Mouse (Mus musculus) brown adipose tissue, adult 24 weeks (tissue): Measurements from ENCODE around the gene Hist1h2bn. TPM values are rescaled to one million over a fixed set of nuclear protein-coding genes. Genes with fewer than 3 reads are reported as not detected.
"Not testable (repeated sequence)": the region's sequence is repeated elsewhere in the genome, so short reads cannot be mapped to it uniquely, and the experiment has no call there.

ENCODE experiments used
- H3K27ac ChIP-seq: fragments of 200-500 bp; replicated peaks from 2 replicates; pipeline ENCODE4 v1.5.1; 2012; ENCODE audit warnings: low read depth, mild to moderate bottlenecking, low read length
- H3K4me1 ChIP-seq: fragments of 200-500 bp; 2 replicates; pipeline ENCODE4 v1.6.1; 2012; ENCODE audit warnings: low read length, mixed read lengths; ENCODE audit not compliant: control insufficient read depth, insufficient read depth, insufficient read length
- H3K4me3 ChIP-seq: fragments of 200-500 bp; 2 replicates; pipeline ENCODE4 v1.5.1; 2012; ENCODE audit warnings: low read depth, mild to moderate bottlenecking, low read length, moderate library complexity; ENCODE audit not compliant: insufficient read depth
- polyA plus RNA-seq: library from polyadenylated mRNA; stranded (reverse); fragments of >200 nt; gene quantifications from 2 replicates; pipeline ENCODE4 v1.2.4, GENCODE M21; 2012; ENCODE audit not compliant: missing spikeins, insufficient read depth, insufficient read length

Gene Hist1h2bn
- polyA plus RNA-seq, 1 experiment = not detected

- peak overlapping the region; percentile 53 for H3K4me3 ChIP-seq
- not testable (repeated sequence) for H3K4me1 ChIP-seq, H3K27ac ChIP-seq
Measured at GRCm38 (mm10) chr13:21721107-21721756, 32.7 kb upstream of the Hist1h2bn start.

GRCm38 (mm10) chr13:21721757-21722372 lies 32.1 kb upstream of the Hist1h2bn start, which contains the start of gene Hist1h2bm:
Gene Hist1h2bm, plus strand, starts transcription at chr13:21722044.
- H3K4me3 ChIP-seq = peak within 1 kb of the TSS; percentile 55
- not testable (repeated sequence) for H3K27ac ChIP-seq, H3K4me1 ChIP-seq

- Histone ChIP-seq H3K27ac (no peak overlapping the region), H3K4me3 (peak overlapping the region; percentile 55), H3K4me1 (no peaks in the 10 kb centered on the region)
Measured at GRCm38 (mm10) chr13:21722373-21722925, 31.5 kb upstream of the Hist1h2bn start.

- Histone ChIP-seq H3K27ac (no peak overlapping the region), H3K4me1 (no peaks in the 10 kb centered on the region), H3K4me3 (no peak overlapping the region)
Measured at GRCm38 (mm10) chr13:21722993-21723836, 30.7 kb upstream of the Hist1h2bn start.

- no peaks in the 10 kb centered on the region for H3K4me1 ChIP-seq
Measured at GRCm38 (mm10) chr13:21727948-21728572, 25.9 kb upstream of the Hist1h2bn start.

GRCm38 (mm10) chr13:21729544-21729943 lies 24.4 kb upstream of the Hist1h2bn start:
- Histone ChIP-seq H3K4me3 (no peak overlapping the region), H3K4me1 (no peaks in the 10 kb centered on the region), H3K27ac (no peak overlapping the region)

More at GRCm38 (mm10) chr13:21727948-21728572, 25.9 kb upstream of the Hist1h2bn start:
- H3K4me3 ChIP-seq = no peak overlapping the region
- no peak overlapping the region for H3K27ac ChIP-seq

- Histone ChIP-seq H3K4me3 (no peak overlapping the region), H3K27ac (no peak overlapping the region), H3K4me1 (no peaks in the 10 kb centered on the region)
Measured at GRCm38 (mm10) chr13:21733466-21733865, 20.5 kb upstream of the Hist1h2bn start.

GRCm38 (mm10) chr13:21734010-21734905 lies 19.7 kb upstream of the Hist1h2bn start:
- Histone ChIP-seq H3K4me3 (peak overlapping the region; percentile 60), H3K4me1 (no peaks in the 10 kb centered on the region), H3K27ac (no peak overlapping the region)

GRCm38 (mm10) chr13:21734906-21735767 lies 18.8 kb upstream of the Hist1h2bn start, which contains the start of gene Hist1h4j:
Gene Hist1h4j, plus strand, starts transcription at chr13:21735064.
- H3K4me1 ChIP-seq = not testable (repeated sequence)

GRCm38 (mm10) chr13:21745006-21745405 lies 8.9 kb upstream of the Hist1h2bn start:
- Histone ChIP-seq H3K4me1 (peaks cover 2% of the 10 kb centered on the region; the same call in 1 of the 2 replicates), H3K27ac (no peak overlapping the region), H3K4me3 (no peak overlapping the region)

More at GRCm38 (mm10) chr13:21734906-21735767, 18.8 kb upstream of the Hist1h2bn start, which contains the start of gene Hist1h4j:
- peak within 1 kb of the TSS; percentile 60 for H3K4me3 ChIP-seq
- H3K27ac ChIP-seq = not testable (repeated sequence)

GRCm38 (mm10) chr13:21749387-21750158 lies 4.3 kb upstream of the Hist1h2bn start:
- Histone ChIP-seq H3K4me3 (peak overlapping the region; percentile 52), H3K27ac (no peak overlapping the region), H3K4me1 (peaks cover 2% of the 10 kb centered on the region)

GRCm38 (mm10) chr13:21750159-21751017 lies 3.5 kb upstream of the Hist1h2bn start, which contains the start of gene Hist1h4k:
Gene Hist1h4k, minus strand, starts transcription at chr13:21750505.
- H3K4me1 ChIP-seq, H3K27ac ChIP-seq: not testable (repeated sequence)
- peak within 1 kb of the TSS; percentile 52 for H3K4me3 ChIP-seq
